Mouse (Mus musculus): Measurements from ENCODE around the gene Spata33. TPM values are rescaled to one million over a fixed set of nuclear protein-coding genes. Genes with fewer than 3 reads are reported as not detected.
"Not testable (repeated sequence)": the region's sequence is repeated elsewhere in the genome, so short reads cannot be mapped to it uniquely, and the experiment has no call there.

Gene Spata33
- polyA plus RNA-seq, 1 experiment = 0.87 TPM

DNA sequence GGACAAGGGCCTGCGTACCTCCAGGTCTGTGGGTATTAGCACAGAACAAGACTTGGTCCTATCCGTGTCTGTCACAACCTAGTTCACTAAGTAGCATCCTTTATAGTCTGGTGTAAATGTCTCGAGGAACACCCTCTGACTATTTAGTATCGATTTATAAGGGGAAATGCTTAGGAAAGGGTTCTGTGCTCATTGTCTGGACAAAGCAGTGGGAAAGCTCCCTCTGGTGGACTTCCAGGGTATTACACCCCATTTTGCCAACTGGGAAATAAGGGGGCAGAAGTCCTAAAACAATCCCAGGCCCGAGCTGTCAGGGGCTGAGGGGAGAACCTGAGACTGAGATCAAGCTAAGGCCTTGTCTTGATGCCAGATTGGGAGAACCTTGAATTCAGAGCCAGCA lies 10.3 kb upstream of the Spata33 start:
- Histone ChIP-seq H3K27ac (ENCODE audit: insufficient read depth, low read depth, low read length) (no peak overlapping the region), H3K4me3 (ENCODE audit: insufficient read depth, low read length) (no peak overlapping the region), H3K4me1 (ENCODE audit: control insufficient read depth, insufficient read depth, low read length) (no peaks in the 10 kb centered on the region)
- TF ChIP-seq CTCF (IDR thresholded peaks at IDR 0.05; ENCODE audit: low read depth, low read length) (peak; percentile 55), POLR2A (IDR thresholded peaks at IDR 0.05; ENCODE audit: borderline replicate concordance, low read depth, low read length) (no peak)

DNA sequence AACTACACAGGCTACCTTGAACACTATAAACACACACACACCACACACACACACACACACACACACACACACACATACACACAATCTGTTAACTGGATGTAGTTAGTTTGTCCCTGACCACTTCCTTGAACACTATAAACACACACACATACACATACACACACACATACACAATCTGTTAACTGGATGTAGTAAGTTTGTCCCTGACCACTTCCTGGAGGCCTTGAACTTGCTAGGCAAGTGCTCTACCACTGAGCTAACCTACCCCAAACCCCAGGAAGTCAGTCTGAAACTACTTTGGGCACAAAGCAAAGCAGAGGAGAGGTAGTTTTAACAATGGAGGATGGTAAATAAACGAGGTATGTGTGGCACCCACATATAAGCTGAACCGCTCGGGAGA lies 9.1 kb upstream of the Spata33 start:
- TF ChIP-seq POLR2A (IDR thresholded peaks at IDR 0.05; ENCODE audit: borderline replicate concordance, low read depth, low read length) = no peak
- no peak for TF ChIP-seq CTCF (IDR thresholded peaks at IDR 0.05; ENCODE audit: low read depth, low read length)
- Histone ChIP-seq H3K27ac (ENCODE audit: insufficient read depth, low read depth, low read length) (no peak overlapping the region), H3K4me3 (ENCODE audit: insufficient read depth, low read length) (no peak overlapping the region), H3K4me1 (ENCODE audit: control insufficient read depth, insufficient read depth, low read length) (no peaks in the 10 kb centered on the region)

DNA sequence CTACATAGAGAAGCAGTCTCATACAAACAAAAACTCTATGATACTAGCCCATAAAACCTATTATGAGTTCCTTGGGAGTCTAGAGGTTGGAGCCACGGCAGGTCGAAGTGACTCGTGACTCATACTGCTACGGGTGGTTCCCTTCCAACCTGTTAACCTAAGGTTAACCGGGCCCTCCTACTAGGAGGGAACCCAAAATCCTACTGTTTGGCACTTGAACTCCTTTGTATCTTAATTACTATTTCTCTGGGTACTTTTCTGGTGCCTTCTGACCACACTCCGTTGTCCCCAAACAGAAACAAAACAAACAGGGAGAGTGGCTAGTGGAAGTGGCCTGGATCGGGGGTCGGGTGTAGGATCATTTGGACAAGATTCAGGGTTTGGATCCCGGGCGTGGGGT lies 756 bp upstream of the Spata33 start:
- TF ChIP-seq CTCF (IDR thresholded peaks at IDR 0.05; ENCODE audit: low read depth, low read length) (no peak), POLR2A (IDR thresholded peaks at IDR 0.05; ENCODE audit: borderline replicate concordance, low read depth, low read length) (no peak)
- H3K27ac ChIP-seq (ENCODE audit: insufficient read depth, low read depth, low read length) = no peak overlapping the region
- peak overlapping the region; percentile 96 for H3K4me3 ChIP-seq (ENCODE audit: insufficient read depth, low read length)
- peaks cover 9% of the 10 kb centered on the region for H3K4me1 ChIP-seq (ENCODE audit: control insufficient read depth, insufficient read depth, low read length)

DNA sequence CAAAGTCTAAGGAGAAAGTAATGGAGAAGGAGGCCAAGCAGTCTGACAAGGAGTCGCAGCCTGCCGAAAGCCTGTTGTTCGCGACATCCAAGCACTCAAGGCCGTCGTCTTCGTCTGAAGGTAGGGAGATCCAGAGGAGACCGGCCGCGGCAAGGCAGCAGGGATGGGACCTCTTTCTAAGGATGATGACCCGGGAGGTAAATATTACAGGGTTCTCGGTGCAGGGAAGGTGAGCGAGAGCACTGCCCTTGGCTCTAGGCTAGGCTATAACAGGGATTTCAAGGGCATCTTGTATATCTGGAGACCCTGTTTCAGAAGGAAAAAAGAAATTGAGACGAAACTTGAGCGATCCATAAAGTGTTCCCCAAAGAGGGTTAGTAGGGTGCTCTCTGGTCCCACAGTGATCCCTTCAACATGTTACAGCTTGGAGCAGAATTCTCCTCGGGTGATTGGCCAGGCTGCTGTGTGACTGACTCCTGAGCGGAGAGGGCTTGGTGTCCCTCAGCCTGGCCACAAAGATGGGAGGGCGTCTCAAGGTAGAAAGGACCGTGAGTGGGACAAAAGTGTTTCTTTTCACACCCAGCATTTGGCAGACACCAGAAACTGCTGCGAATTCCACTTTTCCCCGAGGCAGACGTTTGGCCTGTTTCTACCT lies 613 bp downstream of the Spata33 start:
- H3K4me3 ChIP-seq (ENCODE audit: insufficient read depth, low read length) = peak overlapping the region; percentile 96
- no peak overlapping the region for H3K27ac ChIP-seq (ENCODE audit: insufficient read depth, low read depth, low read length)
- TF ChIP-seq POLR2A (IDR thresholded peaks at IDR 0.05; ENCODE audit: borderline replicate concordance, low read depth, low read length) (no peak), CTCF (IDR thresholded peaks at IDR 0.05; ENCODE audit: low read depth, low read length) (no peak)
- H3K4me1 ChIP-seq (ENCODE audit: control insufficient read depth, insufficient read depth, low read length) = peaks cover 9% of the 10 kb centered on the region

DNA sequence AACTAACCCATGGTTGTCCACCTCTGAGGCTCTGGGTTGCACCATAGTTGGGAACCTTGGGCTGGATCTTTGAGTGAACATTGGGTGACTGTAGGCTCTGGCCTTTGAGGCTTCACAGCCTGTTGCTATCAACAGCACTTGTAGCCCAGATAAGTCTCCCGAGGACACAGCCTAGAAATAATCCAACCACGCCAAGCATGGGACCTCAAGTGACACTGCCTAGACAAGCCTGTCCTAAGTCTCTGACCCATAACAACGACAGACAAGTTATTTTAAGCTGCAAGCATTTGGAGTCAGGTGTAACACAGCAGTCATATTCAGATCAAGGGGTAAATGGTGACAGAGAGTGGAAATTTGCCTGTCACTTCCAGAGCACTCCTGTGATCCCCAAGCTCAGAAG lies 2.8 kb downstream of the Spata33 start:
- TF ChIP-seq CTCF (IDR thresholded peaks at IDR 0.05; ENCODE audit: low read depth, low read length) = no peak
- TF ChIP-seq POLR2A (IDR thresholded peaks at IDR 0.05; ENCODE audit: borderline replicate concordance, low read depth, low read length) = no peak
- Histone ChIP-seq H3K4me3 (ENCODE audit: insufficient read depth, low read length) (no peak overlapping the region), H3K27ac (ENCODE audit: insufficient read depth, low read depth, low read length) (no peak overlapping the region), H3K4me1 (ENCODE audit: control insufficient read depth, insufficient read depth, low read length) (peaks cover 10% of the 10 kb centered on the region)

DNA sequence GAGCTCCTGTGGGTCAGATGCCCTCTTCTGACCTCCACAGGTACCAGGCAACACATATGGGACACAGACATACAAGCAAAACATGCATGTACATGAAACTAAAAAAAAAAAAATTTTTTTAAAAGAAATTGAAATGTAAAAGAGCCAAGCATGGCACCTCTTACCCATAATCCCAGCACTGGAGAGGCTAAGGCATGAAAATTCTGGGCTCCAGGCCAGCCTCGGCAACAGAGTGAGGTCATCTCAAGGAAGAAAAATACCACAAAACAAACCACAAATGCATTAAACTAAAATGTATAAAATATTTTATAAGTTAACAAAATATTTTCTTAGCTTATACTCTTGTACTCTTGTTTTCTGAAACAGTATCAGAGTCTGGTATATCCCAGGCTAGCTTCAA lies 8.3 kb downstream of the Spata33 start:
- peaks cover 6% of the 10 kb centered on the region for H3K4me1 ChIP-seq (ENCODE audit: control insufficient read depth, insufficient read depth, low read length)
- H3K4me3 ChIP-seq (ENCODE audit: insufficient read depth, low read length) = no peak overlapping the region
- H3K27ac ChIP-seq (ENCODE audit: insufficient read depth, low read depth, low read length) = peak overlapping the region; percentile 53
- no peak for TF ChIP-seq POLR2A (IDR thresholded peaks at IDR 0.05; ENCODE audit: borderline replicate concordance, low read depth, low read length)

DNA sequence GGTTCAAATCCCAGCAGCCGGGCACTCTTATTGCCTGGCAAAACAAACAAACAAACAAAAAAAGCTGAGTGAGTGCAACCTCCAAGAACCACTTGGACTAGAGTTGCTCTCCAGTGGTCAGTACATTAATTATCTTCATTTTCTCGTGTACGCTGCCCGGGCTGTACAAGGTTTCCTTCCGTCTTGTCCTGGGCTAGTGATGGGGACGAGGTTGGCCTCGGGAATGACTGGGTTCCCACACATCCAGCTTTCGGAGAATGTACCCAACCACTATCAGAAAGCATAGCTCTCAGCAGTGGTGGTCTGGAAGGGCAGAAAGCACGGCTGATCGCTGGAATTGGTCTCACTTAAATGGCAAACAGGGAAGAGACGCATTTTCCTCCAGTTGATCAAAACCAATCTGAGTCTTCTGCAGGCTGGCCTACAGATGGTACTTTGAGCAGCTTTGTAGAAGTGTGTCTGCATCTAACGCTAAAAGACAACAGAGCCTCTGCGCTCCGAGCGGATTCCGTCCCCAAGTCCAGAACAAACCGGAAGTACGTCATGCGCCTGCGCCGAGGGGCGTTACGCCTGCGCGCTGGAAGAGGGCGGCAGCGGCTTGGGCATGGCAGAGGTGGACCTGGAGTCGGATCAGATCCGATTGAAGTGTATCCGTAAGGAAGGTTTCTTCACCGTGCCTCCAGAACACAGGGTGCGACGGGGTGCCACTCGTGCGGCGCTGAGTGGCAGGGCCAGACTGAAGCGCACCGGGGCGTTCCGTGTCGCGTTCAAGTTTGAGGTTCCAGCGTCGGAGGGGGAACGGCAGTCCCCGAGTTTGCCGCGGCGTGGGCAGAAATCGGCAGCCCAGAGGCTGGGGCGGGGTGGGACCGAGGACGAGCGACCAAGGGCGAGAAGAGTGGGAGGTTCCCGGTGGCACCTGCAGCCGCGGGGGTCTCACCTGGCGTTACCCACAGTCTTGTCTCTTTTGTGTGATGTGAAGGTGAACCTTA lies 11.9 kb downstream of the Spata33 start, which contains the start of gene Cdk10:
Gene Cdk10 (plus strand): TSS at position 565 of the 989 bp plus-strand sequence.
- Histone ChIP-seq H3K4me3 (ENCODE audit: insufficient read depth, low read length) (peak within 1 kb of the TSS; percentile 68), H3K4me1 (ENCODE audit: control insufficient read depth, insufficient read depth, low read length) (peaks cover 6% of the 10 kb centered on the region), H3K27ac (ENCODE audit: insufficient read depth, low read depth, low read length) (peak within 1 kb of the TSS; percentile 72)
- TF ChIP-seq POLR2A (IDR thresholded peaks at IDR 0.05; ENCODE audit: borderline replicate concordance, low read depth, low read length) (no peak; the same call in 1 of the 2 replicates), CTCF (IDR thresholded peaks at IDR 0.05; ENCODE audit: low read depth, low read length) (no peak)

DNA sequence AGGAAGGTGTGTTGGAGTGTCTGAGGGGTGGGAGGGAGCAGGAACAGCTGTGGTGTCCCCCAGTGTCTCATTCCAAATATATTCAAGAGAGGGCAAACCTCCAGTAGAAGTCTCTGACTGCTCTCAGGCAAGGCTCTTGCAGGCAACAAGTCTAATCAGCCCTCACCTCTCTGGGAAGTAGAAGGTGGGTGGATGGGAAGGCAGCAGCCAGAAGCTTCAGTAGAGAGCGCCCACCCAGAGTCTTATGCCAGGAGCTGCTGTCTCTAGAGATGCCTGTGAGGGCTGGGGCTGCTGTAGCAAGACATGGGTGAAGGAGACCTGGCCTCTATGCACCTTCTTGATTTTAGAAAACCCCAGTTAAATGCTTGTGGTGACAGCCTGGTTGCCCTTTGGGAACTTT lies 15.8 kb downstream of the Spata33 start:
- TF ChIP-seq POLR2A (IDR thresholded peaks at IDR 0.05; ENCODE audit: borderline replicate concordance, low read depth, low read length) (no peak), CTCF (IDR thresholded peaks at IDR 0.05; ENCODE audit: low read depth, low read length) (no peak)
- Histone ChIP-seq H3K4me3 (ENCODE audit: insufficient read depth, low read length) (no peak overlapping the region), H3K27ac (ENCODE audit: insufficient read depth, low read depth, low read length) (no peak overlapping the region), H3K4me1 (ENCODE audit: control insufficient read depth, insufficient read depth, low read length) (no peaks in the 10 kb centered on the region)

DNA sequence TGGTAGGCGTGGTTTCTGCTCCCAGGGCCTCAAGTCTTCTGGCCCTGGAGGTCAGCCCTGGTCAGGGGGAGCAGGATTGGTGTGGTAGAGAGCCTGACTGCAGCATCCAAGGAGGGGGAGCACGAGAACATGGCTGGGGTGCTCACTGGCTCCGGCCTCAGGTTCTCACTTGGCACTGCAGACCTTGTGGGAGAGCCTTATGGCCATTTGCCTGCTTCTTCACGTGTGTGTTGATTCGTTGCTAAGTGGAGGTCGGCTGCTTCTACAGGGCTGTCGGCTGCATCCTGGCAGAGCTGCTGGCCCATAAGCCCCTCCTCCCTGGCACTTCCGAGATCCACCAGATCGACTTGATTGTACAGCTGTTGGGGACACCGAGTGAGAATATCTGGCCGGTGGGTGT lies 17.7 kb downstream of the Spata33 start:
- not testable (repeated sequence) for H3K4me1 ChIP-seq (ENCODE audit: control insufficient read depth, insufficient read depth, low read length); H3K4me3 ChIP-seq (ENCODE audit: insufficient read depth, low read length); H3K27ac ChIP-seq (ENCODE audit: insufficient read depth, low read depth, low read length)

DNA sequence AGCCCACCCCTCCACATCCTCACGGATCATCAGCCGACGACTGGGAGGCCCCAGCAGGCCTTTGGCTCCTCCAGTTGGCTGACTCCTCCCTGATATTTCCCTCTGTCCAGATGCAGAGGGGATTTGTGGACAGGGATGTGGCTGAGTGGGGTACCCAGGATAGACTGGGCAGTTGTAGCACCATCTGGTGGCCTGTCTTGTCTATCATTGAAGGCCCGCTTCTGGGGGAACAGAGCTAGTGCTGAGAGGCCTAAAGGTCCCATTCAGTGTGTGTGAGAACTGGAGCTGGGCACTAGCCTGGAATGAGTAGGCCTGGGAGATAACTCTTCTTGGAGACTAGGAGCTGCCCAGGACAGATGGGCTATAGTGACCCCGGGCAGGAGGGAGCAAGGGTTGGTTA lies 19.1 kb downstream of the Spata33 start:
- H3K4me3 ChIP-seq (ENCODE audit: insufficient read depth, low read length) = no peak overlapping the region
- H3K4me1 ChIP-seq (ENCODE audit: control insufficient read depth, insufficient read depth, low read length) = no peaks in the 10 kb centered on the region
- H3K27ac ChIP-seq (ENCODE audit: insufficient read depth, low read depth, low read length) = no peak overlapping the region
- TF ChIP-seq CTCF (IDR thresholded peaks at IDR 0.05; ENCODE audit: low read depth, low read length) (no peak), POLR2A (IDR thresholded peaks at IDR 0.05; ENCODE audit: borderline replicate concordance, low read depth, low read length) (no peak)

Measured in bone marrow macrophage, adult 2 months (primary cell).